Mouse (Mus musculus) embryonic facial prominence, embryonic 10.5 days (tissue): Measurements from ENCODE around the gene Anp32b. TPM values are rescaled to one million over a fixed set of nuclear protein-coding genes. Genes with fewer than 3 reads are reported as not detected.

Experiments
- DNase-seq: peaks from one replicate; pipeline ENCODE4 v3.0.0-alpha.2; 2017; ENCODE audit warnings: low spot score
- H3K27ac ChIP-seq: fragments of 300-500 bp; sonication (generic); replicated peaks from 2 replicates; pipeline ENCODE4 v1.5.1; 2016; ENCODE audit warnings: mild to moderate bottlenecking
- H3K27me3 ChIP-seq: fragments of 300-500 bp; sonication (generic); replicated peaks from 2 replicates; pipeline ENCODE4 v1.6.1; 2016; ENCODE audit warnings: low read depth, mild to moderate bottlenecking; ENCODE audit not compliant: poor library complexity, severe bottlenecking
- H3K36me3 ChIP-seq: fragments of 300-500 bp; sonication (generic); replicated peaks from 2 replicates; pipeline ENCODE4 v1.6.1; 2016; ENCODE audit warnings: mild to moderate bottlenecking, moderate library complexity
- H3K4me1 ChIP-seq: fragments of 300-500 bp; sonication (generic); 2 replicates; pipeline ENCODE4 v1.6.1; 2016
- H3K4me3 ChIP-seq: fragments of 300-500 bp; sonication (generic); 2 replicates; pipeline ENCODE4 v1.5.1; 2016; ENCODE audit warnings: mild to moderate bottlenecking, moderate library complexity
- H3K9me3 ChIP-seq: fragments of 300-500 bp; sonication (generic); 2 replicates; pipeline ENCODE4 v1.6.1; 2016; ENCODE audit warnings: mild to moderate bottlenecking
- WGBS: fragments of 180-500 bp; shearing (Covaris S2); methylation state at CpG from one replicate; pipeline ENCODE4 v1.1.7; 2016; 5-methylcytosine and 5-hydroxymethylcytosine counted together
- polyA plus RNA-seq: library from polyadenylated mRNA; unstranded; fragments of >200 nt; fragmentation: Nextera tagmentation; extraction: Ambion mirVana; gene quantifications from 2 replicates; pipeline ENCODE4 v1.2.1, GENCODE M21; 2016

The Anp32b gene
- polyA plus RNA-seq, 1 experiment from 2014 or later, result 431 TPM

DNA sequence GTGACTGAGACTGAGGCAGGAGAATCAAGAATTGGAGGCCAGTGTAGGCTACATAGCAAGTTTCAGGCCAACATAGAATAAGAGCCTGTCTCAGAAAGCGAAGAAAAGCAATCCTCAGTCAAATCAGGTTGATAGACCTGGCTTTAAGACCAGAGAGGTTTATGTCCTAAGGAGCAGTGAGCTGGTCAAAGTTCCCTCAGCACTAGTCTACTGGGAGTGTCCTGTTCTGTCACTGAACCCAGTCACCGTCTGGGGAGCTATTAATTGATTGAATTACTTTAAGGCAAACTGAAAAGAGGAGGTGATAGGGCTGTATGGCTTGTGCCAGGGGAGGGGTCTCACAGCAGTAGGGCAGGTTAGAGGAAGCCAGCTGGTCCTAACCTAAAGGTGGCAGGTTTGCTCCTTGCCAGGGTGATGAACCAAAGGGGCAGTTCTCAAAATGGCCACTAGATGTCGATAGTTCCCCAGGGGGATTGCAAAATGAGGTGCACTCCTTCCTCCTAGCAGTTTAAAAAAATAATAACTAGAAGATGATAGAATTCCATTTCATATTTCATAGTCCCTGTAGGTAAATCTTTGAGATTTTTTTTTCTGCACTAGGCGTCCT is 46.7 kb downstream of the Anp32b start:
- H3K4me1 ChIP-seq, result peaks cover 7% of the 10 kb centered on the region
- WGBS, result 45% methylated on average over 4 of the region's 4 CpGs
- H3K9me3 ChIP-seq, result no peaks in the 10 kb centered on the region
- peaks cover 22% of the 10 kb centered on the region for H3K27me3 ChIP-seq
- peaks cover 89% of the 10 kb centered on the region for H3K36me3 ChIP-seq
- DNase-seq, result peak; percentile 62
- H3K27ac ChIP-seq, result no peak overlapping the region
- no peak overlapping the region for H3K4me3 ChIP-seq

DNA sequence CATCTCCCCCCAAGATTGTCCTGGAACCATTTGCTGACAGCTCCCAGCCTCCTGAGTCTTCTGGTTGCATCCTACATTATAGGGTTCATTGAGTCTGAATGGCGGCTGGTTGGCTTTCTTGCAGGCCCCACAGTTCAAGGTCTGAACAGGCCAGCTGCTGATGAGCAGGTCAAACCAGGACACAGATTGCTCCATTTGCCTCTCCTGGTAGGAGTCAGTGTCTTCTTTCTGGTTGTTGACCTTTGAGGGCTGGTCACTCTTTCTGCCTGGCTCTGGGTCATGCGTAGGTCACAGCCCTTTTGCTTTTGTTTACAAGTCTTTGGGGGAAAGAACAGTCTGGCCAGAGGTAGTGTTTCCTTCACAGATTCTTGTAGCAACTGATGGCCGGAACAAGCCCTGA is 47.8 kb downstream of the Anp32b start:
- no peak overlapping the region for H3K4me3 ChIP-seq
- H3K36me3 ChIP-seq, result peaks cover 88% of the 10 kb centered on the region
- peaks cover 22% of the 10 kb centered on the region for H3K27me3 ChIP-seq
- H3K4me1 ChIP-seq, result peaks cover 14% of the 10 kb centered on the region
- H3K9me3 ChIP-seq, result no peaks in the 10 kb centered on the region
- no peak for DNase-seq
- WGBS, result 47% methylated on average over 3 of the region's 3 CpGs
- H3K27ac ChIP-seq, result no peak overlapping the region

DNA sequence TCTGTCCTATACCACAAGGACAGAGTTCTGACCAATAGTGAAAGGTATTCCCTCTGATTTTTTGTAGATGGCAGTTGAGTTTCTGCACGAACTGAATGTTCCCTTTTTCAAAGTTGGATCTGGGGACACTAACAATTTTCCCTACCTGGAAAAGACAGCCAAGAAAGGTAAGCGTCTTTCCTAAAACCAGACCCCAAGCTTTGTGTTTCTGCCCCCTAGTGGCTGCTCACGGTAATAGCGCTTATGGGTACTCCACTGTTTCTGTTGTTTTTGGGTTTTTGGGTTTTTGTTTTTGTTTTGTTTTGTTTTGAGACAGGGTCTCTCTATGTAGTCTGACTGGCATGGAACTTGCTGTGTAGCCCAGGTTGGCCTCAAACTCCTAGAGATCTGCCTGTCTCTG is 48.3 kb downstream of the Anp32b start:
- H3K9me3 ChIP-seq, result no peaks in the 10 kb centered on the region
- no peak overlapping the region for H3K27ac ChIP-seq
- DNase-seq, result peak; percentile 57
- peaks cover 14% of the 10 kb centered on the region for H3K4me1 ChIP-seq
- no peak overlapping the region for H3K4me3 ChIP-seq
- peaks cover 23% of the 10 kb centered on the region for H3K27me3 ChIP-seq
- WGBS, result 13% methylated on average over 4 of the region's 4 CpGs
- H3K36me3 ChIP-seq, result peaks cover 88% of the 10 kb centered on the region

DNA sequence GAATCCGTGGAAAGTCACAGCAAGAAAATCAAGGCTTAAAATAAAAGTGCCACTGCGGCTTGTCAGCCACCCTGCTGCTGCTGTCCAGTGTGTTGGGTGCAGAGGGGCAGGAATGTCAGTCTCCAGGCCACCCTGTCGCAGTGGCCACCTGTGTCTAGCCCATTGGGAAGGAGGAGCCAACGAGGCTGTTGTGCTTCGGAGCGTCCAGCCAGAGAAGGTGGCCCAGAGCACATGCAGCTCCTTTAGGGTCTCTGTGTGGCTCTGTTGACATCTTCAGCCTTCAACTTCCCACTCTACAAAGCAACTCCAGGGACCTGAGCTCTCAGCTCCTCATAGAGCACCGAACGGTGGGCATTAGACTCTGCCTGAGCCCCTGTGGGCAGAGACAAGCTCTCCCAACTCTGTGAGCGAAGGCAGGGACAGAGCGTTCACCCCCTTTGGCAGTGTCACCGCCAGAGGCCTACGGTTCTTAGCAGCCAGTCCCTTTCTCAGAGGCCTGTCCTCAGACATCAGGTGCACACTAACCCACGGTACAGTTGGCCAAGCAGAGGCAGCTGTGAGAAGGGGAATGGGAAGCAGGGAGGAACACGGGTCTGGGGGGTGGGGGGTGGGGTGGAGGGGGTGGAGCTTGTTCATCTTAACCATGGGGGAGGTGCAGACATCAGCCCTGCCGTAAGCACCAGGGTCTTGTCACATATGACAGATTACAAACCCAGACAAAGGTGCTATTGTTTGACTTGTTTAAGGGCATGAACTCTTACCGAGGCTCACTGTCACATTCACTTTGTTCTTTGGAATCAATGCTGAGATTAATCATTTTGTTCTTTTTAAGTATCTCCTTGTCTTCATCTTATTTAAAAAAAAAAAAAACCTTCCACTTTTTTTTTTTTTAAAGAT is 52.2 kb downstream of the Anp32b start:
- H3K4me3 ChIP-seq, result no peak overlapping the region
- no peaks in the 10 kb centered on the region for H3K9me3 ChIP-seq
- 72% methylated on average over 16 of the region's 16 CpGs for WGBS
- peaks cover 50% of the 10 kb centered on the region for H3K27me3 ChIP-seq
- H3K36me3 ChIP-seq, result peaks cover 62% of the 10 kb centered on the region
- H3K27ac ChIP-seq, result no peak overlapping the region
- H3K4me1 ChIP-seq, result peaks cover 23% of the 10 kb centered on the region
- DNase-seq, result no peak

DNA sequence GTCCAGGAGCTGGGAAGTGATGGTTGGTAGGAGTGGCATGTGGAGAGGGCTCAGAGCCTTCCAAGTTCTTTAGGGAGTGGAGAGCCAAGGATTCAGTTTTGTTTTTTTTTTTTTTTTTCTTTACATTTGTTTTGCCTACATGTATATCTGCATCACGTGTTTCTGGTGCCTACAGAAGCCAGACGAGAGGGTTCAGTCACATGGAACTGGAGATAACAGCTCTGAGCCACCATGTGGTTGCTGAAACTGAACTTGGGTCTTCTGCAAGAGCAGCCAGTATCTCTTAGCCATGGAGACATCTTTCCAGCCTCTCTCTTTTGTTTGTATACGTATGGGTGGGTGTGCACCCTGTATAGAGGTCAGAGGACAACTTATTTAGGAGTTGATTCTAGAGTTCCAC is 53.2 kb downstream of the Anp32b start:
- Histone ChIP-seq H3K4me1 (peaks cover 17% of the 10 kb centered on the region), H3K9me3 (no peaks in the 10 kb centered on the region), H3K27ac (no peak overlapping the region), H3K36me3 (peaks cover 56% of the 10 kb centered on the region), H3K27me3 (peaks cover 50% of the 10 kb centered on the region), H3K4me3 (no peak overlapping the region)
- no peak for DNase-seq
- WGBS, result 89% methylated on average over 3 of the region's 3 CpGs

DNA sequence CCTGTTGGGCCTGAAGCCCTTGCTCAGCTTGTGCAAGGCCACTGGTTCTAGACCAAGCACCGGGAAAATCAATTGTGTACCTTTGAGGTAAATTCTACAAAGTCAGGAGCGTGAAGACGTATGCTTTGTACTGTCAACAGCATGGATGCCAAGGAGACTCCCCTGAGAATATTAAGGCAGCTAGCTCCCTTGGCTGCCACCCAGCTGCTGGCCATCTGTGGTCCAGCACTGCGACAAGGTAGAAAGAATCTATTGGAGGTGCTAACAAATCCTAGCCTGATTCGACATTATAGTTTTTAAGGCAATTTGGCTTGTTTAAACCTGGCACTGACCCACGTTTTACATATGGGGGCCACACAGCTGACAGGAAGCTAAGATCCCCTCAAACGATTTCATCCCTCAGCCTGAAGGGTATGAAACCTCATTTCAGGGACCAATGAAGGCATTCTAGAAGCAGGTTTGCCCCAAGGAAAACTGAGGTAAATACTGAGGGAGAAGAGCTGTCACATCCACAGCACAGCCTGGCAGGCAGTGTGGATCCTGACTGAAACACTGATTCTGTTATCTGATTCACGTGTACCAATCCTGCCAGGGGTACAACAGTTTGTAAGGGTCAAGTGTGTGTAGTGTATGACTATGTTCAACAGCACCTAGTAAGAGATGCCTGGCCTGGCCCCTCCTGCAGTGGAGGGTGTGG is 54.8 kb downstream of the Anp32b start:
- Histone ChIP-seq H3K36me3 (peaks cover 42% of the 10 kb centered on the region), H3K4me1 (peaks cover 17% of the 10 kb centered on the region), H3K27me3 (peaks cover 41% of the 10 kb centered on the region), H3K9me3 (no peaks in the 10 kb centered on the region), H3K27ac (no peak overlapping the region), H3K4me3 (no peak overlapping the region)
- WGBS, result 71% methylated on average over 8 of the region's 8 CpGs
- DNase-seq, result no peak

DNA sequence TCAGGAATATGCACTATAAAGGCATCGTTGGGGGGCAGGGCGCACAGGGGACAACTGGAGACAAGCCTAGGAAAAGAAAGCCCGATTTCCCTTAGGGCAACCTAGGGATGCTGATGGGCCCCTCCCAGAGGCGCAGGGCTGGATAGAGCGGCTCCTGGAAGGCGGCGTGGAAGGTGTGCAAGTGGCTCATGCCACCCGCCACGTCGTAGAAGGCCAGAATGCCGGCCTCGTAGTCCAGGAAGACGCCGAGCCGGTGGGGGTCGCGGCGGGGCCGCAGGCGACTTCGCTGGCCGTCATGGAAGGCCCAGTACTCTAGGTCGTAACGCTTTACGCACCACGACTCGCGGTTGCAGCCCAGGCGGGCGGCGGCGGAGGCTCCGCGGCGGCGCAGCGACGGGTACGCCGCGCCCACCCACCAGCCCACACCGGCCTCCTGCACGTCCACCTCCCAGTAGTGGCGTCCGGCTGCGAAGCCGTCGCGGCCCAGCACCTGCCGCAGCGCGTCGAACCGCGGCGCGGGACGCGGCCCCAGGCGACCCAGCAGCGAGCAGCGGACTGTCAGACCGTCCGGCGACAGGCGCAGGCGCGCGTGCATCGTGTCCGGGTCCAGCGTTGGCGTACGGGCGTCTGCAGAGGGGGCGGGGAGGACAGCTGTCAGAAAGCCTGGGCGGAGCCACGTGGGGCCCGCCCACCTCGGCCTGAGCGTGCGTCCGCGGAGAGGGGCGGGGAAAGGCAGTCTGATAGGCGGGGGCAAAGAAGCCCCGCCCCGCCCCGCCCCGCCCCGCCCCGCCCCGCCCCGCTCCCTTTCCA is 56.3 kb downstream of the Anp32b start:
- Histone ChIP-seq H3K36me3 (peaks cover 27% of the 10 kb centered on the region), H3K27me3 (peaks cover 33% of the 10 kb centered on the region), H3K27ac (peak overlapping the region; percentile 35; the same call in 1 of the 2 replicates), H3K9me3 (no peaks in the 10 kb centered on the region), H3K4me1 (peaks cover 17% of the 10 kb centered on the region), H3K4me3 (peak overlapping the region; percentile 71)
- peak; percentile 97 for DNase-seq
- WGBS, result under 1% methylated on average over 94 of the region's 94 CpGs

DNA sequence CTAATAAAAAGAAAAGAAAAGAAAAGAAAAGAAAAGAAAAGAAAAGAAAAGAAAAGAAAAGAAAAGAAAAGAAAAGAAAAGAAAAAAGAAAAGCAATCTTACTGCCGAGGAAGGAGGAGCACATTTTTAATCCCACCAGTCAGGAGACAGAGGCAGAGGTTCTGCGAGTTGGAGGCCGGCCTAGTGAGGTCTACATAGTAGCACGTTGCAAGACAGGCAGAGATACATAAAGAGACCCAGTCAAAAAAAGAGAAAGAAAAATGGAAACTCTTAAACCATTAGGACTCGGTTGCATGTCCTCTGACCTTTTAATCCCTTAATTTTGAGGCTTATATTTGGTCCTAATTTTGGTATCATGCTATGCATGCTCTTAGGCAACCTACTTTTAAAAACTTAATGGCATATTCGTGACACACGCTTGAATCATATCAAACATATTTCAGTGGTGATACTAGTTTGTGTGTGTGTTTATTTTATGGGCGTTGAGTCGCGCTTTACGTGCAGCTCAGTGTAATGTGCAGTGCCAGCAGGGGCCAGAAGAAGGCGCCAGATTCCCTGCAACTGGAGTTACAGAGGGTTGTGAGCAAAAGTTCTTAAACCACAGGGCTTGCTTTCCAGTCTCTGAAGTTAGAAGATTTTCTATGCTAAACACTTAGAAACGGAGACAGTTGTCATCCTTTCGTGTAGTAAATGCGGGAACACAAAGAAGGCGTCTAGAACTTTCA is 57.2 kb downstream of the Anp32b start:
- Histone ChIP-seq H3K27ac (no peak overlapping the region), H3K9me3 (no peaks in the 10 kb centered on the region), H3K27me3 (peaks cover 33% of the 10 kb centered on the region), H3K4me3 (peak overlapping the region; percentile 71), H3K4me1 (peaks cover 12% of the 10 kb centered on the region), H3K36me3 (peaks cover 18% of the 10 kb centered on the region)
- WGBS, result 12% methylated on average over 16 of the region's 16 CpGs
- peak; percentile 78 for DNase-seq

DNA sequence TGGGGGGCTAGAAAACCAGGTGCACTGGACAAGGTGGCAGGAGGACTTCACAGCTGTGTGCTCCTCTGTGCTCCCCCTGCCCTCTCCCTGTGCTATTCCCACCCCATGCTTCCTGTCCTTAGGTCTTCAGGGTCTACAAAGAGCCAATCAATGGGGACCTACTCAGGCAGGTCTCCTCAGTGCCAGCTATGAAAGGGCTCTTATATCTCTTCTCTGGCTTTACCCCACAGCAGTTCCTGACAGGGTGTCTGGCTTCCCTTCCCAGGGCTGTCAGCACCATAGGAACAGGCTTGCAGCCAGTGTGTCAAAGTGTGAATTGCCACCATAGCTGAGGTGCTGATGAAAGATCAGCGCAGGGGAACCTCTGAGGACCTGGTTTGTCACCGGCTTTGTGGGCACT is 69.8 kb downstream of the Anp32b start:
- Histone ChIP-seq H3K27me3 (no peaks in the 10 kb centered on the region), H3K9me3 (no peaks in the 10 kb centered on the region), H3K4me3 (no peak overlapping the region), H3K27ac (no peak overlapping the region), H3K4me1 (peaks cover 10% of the 10 kb centered on the region), H3K36me3 (no peaks in the 10 kb centered on the region)
- no peak for DNase-seq
- WGBS, result 83% methylated on average over 2 of the region's 2 CpGs

DNA sequence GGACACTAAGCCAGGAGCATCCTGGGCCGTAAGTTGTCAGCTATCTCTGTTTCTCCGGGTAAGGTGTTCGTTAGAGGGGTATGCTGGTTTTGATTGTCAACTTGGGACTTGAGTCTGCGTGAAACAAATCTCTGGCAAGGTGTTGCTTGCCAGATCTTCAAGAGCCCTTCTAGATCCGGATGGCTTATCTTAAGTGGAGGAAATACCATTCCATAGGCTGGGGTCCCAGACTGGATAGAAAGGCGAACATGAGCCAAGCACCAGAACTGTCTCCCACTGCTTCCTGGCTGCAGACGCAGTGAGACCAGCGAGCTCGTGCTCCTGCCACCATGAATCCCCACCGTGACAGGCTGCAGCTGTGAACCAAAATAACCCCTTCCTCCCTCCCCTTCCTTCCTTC is 70.8 kb downstream of the Anp32b start:
- H3K27me3 ChIP-seq, result peaks cover 2% of the 10 kb centered on the region; the same call in 1 of the 2 replicates
- peaks cover 10% of the 10 kb centered on the region for H3K4me1 ChIP-seq
- no peak overlapping the region for H3K4me3 ChIP-seq
- no peaks in the 10 kb centered on the region for H3K9me3 ChIP-seq
- H3K36me3 ChIP-seq, result no peaks in the 10 kb centered on the region
- no peak for DNase-seq
- H3K27ac ChIP-seq, result no peak overlapping the region
- 80% methylated on average over 10 of the region's 10 CpGs for WGBS
